Mouse (Mus musculus) embryonic facial prominence, embryonic 12.5 days (tissue): ENCODE measurements around the gene Rbms3. TPM values are rescaled to one million over a fixed set of nuclear protein-coding genes. Genes with fewer than 3 reads are reported as not detected.

ENCODE experiments used
- ATAC-seq: fragments of 200-750 bp; cut with Nextera tagmentation; 2 replicates; pipeline ENCODE4 v1.8.0; 2017; ENCODE audit not compliant: insufficient number of reproducible peaks, insufficient read depth, low FRiP score, low TSS enrichment
- H3K27ac ChIP-seq: fragments of 300-500 bp; sonication (generic); 2 replicates; pipeline ENCODE4 v1.5.1; 2016; ENCODE audit warnings: mild to moderate bottlenecking
- H3K27me3 ChIP-seq: fragments of 300-500 bp; sonication (generic); 2 replicates; pipeline ENCODE4 v1.6.1; 2016; ENCODE audit warnings: mild to moderate bottlenecking, moderate library complexity
- H3K36me3 ChIP-seq: fragments of 300-500 bp; sonication (generic); 2 replicates; pipeline ENCODE4 v1.6.1; 2016; ENCODE audit warnings: mild to moderate bottlenecking
- H3K4me1 ChIP-seq: fragments of 300-500 bp; sonication (generic); 2 replicates; pipeline ENCODE4 v1.6.1; 2016
- H3K4me2 ChIP-seq: fragments of 300-500 bp; sonication (generic); replicated peaks from 2 replicates; pipeline ENCODE4 v1.6.1; 2016; ENCODE audit warnings: mild to moderate bottlenecking, moderate library complexity
- H3K4me3 ChIP-seq: fragments of 300-500 bp; sonication (generic); 2 replicates; pipeline ENCODE4 v1.5.1; 2016; ENCODE audit warnings: mild to moderate bottlenecking
- H3K9ac ChIP-seq: fragments of 300-500 bp; sonication (generic); 2 replicates; pipeline ENCODE4 v1.6.1; 2016; ENCODE audit warnings: mild to moderate bottlenecking, moderate library complexity
- H3K9me3 ChIP-seq: fragments of 300-500 bp; sonication (generic); 2 replicates; pipeline ENCODE4 v1.6.1; 2016; ENCODE audit warnings: mild to moderate bottlenecking, moderate library complexity
- WGBS: fragments of 180-500 bp; shearing (Covaris S2); methylation state at CpG from one replicate; pipeline ENCODE4 v1.1.7; 2016; 5-methylcytosine and 5-hydroxymethylcytosine counted together
- polyA plus RNA-seq: library from polyadenylated mRNA; unstranded; fragments of >200 nt; fragmentation: Nextera tagmentation; extraction: Ambion mirVana; gene quantifications from 2 replicates; pipeline ENCODE4 v1.2.1, GENCODE M21; 2016

Rbms3 gene
- polyA plus RNA-seq, 1 experiment from 2014 or later = 94.1 TPM

- WGBS = 87% methylated on average over 4 of the region's 4 CpGs
- H3K9me3 ChIP-seq = no peaks in the 10 kb centered on the region
- H3K4me1 ChIP-seq = no peaks in the 10 kb centered on the region
- no peak overlapping the region for H3K9ac ChIP-seq
- H3K27ac ChIP-seq = no peak overlapping the region
- H3K4me3 ChIP-seq = no peak overlapping the region
- H3K27me3 ChIP-seq = no peaks in the 10 kb centered on the region
- no peak overlapping the region for H3K4me2 ChIP-seq
- ATAC-seq = no peak
- no peaks in the 10 kb centered on the region for H3K36me3 ChIP-seq
Measured at GRCm38 (mm10) chr9:116542793-116543192, 1086.9 kb downstream of the Rbms3 start.

GRCm38 (mm10) chr9:116541976-116542375, 1087.7 kb downstream of the Rbms3 start:
- H3K9ac ChIP-seq = no peak overlapping the region
- H3K27ac ChIP-seq = no peak overlapping the region
- no peak overlapping the region for H3K4me3 ChIP-seq
- no peaks in the 10 kb centered on the region for H3K27me3 ChIP-seq
- no peak overlapping the region for H3K4me2 ChIP-seq
- WGBS = 87% methylated on average over 7 of the region's 7 CpGs
- H3K9me3 ChIP-seq = no peaks in the 10 kb centered on the region
- no peaks in the 10 kb centered on the region for H3K4me1 ChIP-seq
- H3K36me3 ChIP-seq = no peaks in the 10 kb centered on the region
- no peak for ATAC-seq

- ATAC-seq = no peak
- H3K4me2 ChIP-seq = no peak overlapping the region
- WGBS = 60% methylated on average over 3 of the region's 3 CpGs
Measured at GRCm38 (mm10) chr9:116535709-116536108, 1094.0 kb downstream of the Rbms3 start.

GRCm38 (mm10) chr9:116533381-116533780, 1096.3 kb downstream of the Rbms3 start:
- Histone ChIP-seq H3K9ac (no peak overlapping the region), H3K4me3 (no peak overlapping the region), H3K4me2 (no peak overlapping the region), H3K9me3 (peaks cover 10% of the 10 kb centered on the region; the same call in 1 of the 2 replicates), H3K36me3 (no peaks in the 10 kb centered on the region), H3K27me3 (no peaks in the 10 kb centered on the region), H3K4me1 (no peaks in the 10 kb centered on the region), H3K27ac (no peak overlapping the region)
- no peak for ATAC-seq
- WGBS = 76% methylated on average over 5 of the region's 5 CpGs

More at GRCm38 (mm10) chr9:116535709-116536108, 1094.0 kb downstream of the Rbms3 start:
- Histone ChIP-seq H3K9me3 (peaks cover 10% of the 10 kb centered on the region; the same call in 1 of the 2 replicates), H3K36me3 (no peaks in the 10 kb centered on the region), H3K27ac (no peak overlapping the region), H3K4me3 (no peak overlapping the region), H3K27me3 (no peaks in the 10 kb centered on the region), H3K4me1 (no peaks in the 10 kb centered on the region), H3K9ac (no peak overlapping the region)

- ATAC-seq = no peak
- Histone ChIP-seq H3K9me3 (peaks cover 10% of the 10 kb centered on the region; the same call in 1 of the 2 replicates), H3K27ac (no peak overlapping the region), H3K36me3 (no peaks in the 10 kb centered on the region), H3K27me3 (no peaks in the 10 kb centered on the region), H3K4me2 (no peak overlapping the region), H3K9ac (no peak overlapping the region), H3K4me1 (no peaks in the 10 kb centered on the region), H3K4me3 (no peak overlapping the region)
- WGBS = 95% methylated on average over 4 of the region's 4 CpGs
Measured at GRCm38 (mm10) chr9:116531121-116531520, 1098.6 kb downstream of the Rbms3 start.

GRCm38 (mm10) chr9:116524386-116524785, 1105.3 kb downstream of the Rbms3 start:
- Histone ChIP-seq H3K9me3 (no peaks in the 10 kb centered on the region), H3K4me3 (no peak overlapping the region), H3K4me2 (no peak overlapping the region), H3K36me3 (no peaks in the 10 kb centered on the region), H3K27me3 (no peaks in the 10 kb centered on the region), H3K27ac (no peak overlapping the region), H3K4me1 (no peaks in the 10 kb centered on the region), H3K9ac (no peak overlapping the region)
- no peak for ATAC-seq
- 76% methylated on average over 5 of the region's 5 CpGs for WGBS
